Mouse (Mus musculus): ENCODE measurements at regions not wholly inside any gene's neighbourhood (a gene's known extent, or its start where the extent isn't known, plus 50 kb on each side); places are given as distances from the start of the nearest gene placed in this dataset.

DNA sequence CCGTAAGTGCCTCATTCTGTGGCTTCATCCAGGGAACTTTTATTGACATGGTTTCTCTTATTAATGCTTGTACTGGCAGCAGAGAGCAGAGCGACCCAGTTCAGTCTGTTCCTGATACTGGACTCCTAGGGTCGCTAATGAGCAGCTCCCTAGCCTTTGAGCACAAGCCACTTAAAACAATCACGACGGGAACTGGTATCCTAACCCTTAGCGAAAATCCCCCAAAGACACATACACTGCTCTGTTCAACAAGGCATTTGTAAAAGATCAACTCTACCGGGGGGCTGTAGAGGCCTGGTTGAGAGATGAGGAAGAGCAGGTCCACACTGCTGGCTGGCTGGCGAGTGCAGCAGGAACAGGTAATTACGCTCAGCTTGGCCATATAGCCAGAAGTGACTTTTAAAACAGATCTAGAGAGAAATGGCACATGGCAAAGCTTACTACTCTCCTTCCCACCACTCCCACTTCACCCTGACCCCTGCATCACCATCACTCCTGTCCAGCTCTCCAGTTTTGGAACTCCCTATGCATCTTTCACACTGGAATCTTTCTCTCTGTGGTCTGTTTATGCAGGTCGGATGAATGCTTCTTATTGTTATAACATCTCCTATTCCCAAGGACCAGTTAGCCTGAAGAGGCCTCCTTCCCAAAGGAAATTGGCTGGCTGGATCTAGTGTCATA is 128.1 kb upstream of the Cenpw start:
- TF ChIP-seq CTCF (IDR thresholded peaks at IDR 0.05; ENCODE audit: low read depth, low read length) (no peak), POLR2A (IDR thresholded peaks at IDR 0.05; ENCODE audit: insufficient read depth, low read length) (no peak), EP300 (IDR thresholded peaks at IDR 0.05; ENCODE audit: insufficient read depth, low read depth, low read length) (no peak)

Data from ES-Bruce4 (cell line).